Mouse (Mus musculus): ENCODE results near the gene Rras2. TPM values are rescaled to one million over a fixed set of nuclear protein-coding genes. Genes with fewer than 3 reads are reported as not detected.
A peak's percentile ranks its signal among the peaks of the same experiment; 100 is the strongest.

Gene Rras2
- polyA plus RNA-seq, 1 experiment from 2014 or later: 24.5 TPM

- Histone ChIP-seq H3K27ac (ENCODE audit: low read depth, low read length) (peak overlapping the region; percentile 96), H3K27me3 (replicated peaks; ENCODE audit: control insufficient read depth, insufficient read depth, low read length) (no peaks in the 10 kb centered on the region), H3K36me3 (ENCODE audit: control insufficient read depth, insufficient read depth) (no peaks in the 10 kb centered on the region), H3K4me3 (ENCODE audit: low read depth, low read length) (peak overlapping the region; percentile 91), H3K9me3 (ENCODE audit: control insufficient read depth) (no peaks in the 10 kb centered on the region), H3K4me2 (replicated peaks; ENCODE audit: low read depth) (peak overlapping the region; percentile 82), H3K9ac (ENCODE audit: low read depth, low read length) (peak overlapping the region; percentile 89), H3K4me1 (replicated peaks; ENCODE audit: control insufficient read depth, insufficient read depth, low read length) (peaks cover 4% of the 10 kb centered on the region; the same call in 1 of the 2 replicates)
- under 1% methylated on average over 59 of the region's 74 CpGs for WGBS
- ATAC-seq: peak; percentile 84
- peak; percentile 43 for TF ChIP-seq CTCF (IDR thresholded peaks at IDR 0.05; ENCODE audit: low read depth)
Observed at GRCm38 (mm10) chr7:114116711-114117351, 750 bp downstream of the Rras2 start.

- no peak for ATAC-seq
- Histone ChIP-seq H3K36me3 (ENCODE audit: control insufficient read depth, insufficient read depth) (no peaks in the 10 kb centered on the region), H3K4me2 (replicated peaks; ENCODE audit: low read depth) (peak overlapping the region; percentile 82), H3K4me3 (ENCODE audit: low read depth, low read length) (peak overlapping the region; percentile 91), H3K27ac (ENCODE audit: low read depth, low read length) (no peak overlapping the region), H3K4me1 (replicated peaks; ENCODE audit: control insufficient read depth, insufficient read depth, low read length) (peaks cover 4% of the 10 kb centered on the region; the same call in 1 of the 2 replicates), H3K9me3 (ENCODE audit: control insufficient read depth) (no peaks in the 10 kb centered on the region), H3K27me3 (replicated peaks; ENCODE audit: control insufficient read depth, insufficient read depth, low read length) (no peaks in the 10 kb centered on the region), H3K9ac (ENCODE audit: low read depth, low read length) (no peak overlapping the region)
- TF ChIP-seq CTCF (IDR thresholded peaks at IDR 0.05; ENCODE audit: low read depth): no peak
- WGBS: 23% methylated on average over 9 of the region's 9 CpGs
Observed at GRCm38 (mm10) chr7:114115961-114116360, 1.6 kb downstream of the Rras2 start.

GRCm38 (mm10) chr7:114114976-114115375, 2.6 kb downstream of the Rras2 start:
- H3K4me1 ChIP-seq (replicated peaks; ENCODE audit: control insufficient read depth, insufficient read depth, low read length): peaks cover 4% of the 10 kb centered on the region; the same call in 1 of the 2 replicates
- no peaks in the 10 kb centered on the region for H3K9me3 ChIP-seq (ENCODE audit: control insufficient read depth)
- H3K27me3 ChIP-seq (replicated peaks; ENCODE audit: control insufficient read depth, insufficient read depth, low read length): no peaks in the 10 kb centered on the region
- no peaks in the 10 kb centered on the region for H3K36me3 ChIP-seq (ENCODE audit: control insufficient read depth, insufficient read depth)
- WGBS: 63% methylated on average over 3 of the region's 3 CpGs
- no peak for TF ChIP-seq CTCF (IDR thresholded peaks at IDR 0.05; ENCODE audit: low read depth)
- H3K27ac ChIP-seq (ENCODE audit: low read depth, low read length): no peak overlapping the region
- no peak overlapping the region for H3K9ac ChIP-seq (ENCODE audit: low read depth, low read length)
- H3K4me2 ChIP-seq (replicated peaks; ENCODE audit: low read depth): peak overlapping the region; percentile 82
- no peak overlapping the region for H3K4me3 ChIP-seq (ENCODE audit: low read depth, low read length)
- ATAC-seq: no peak

- Histone ChIP-seq H3K4me2 (replicated peaks; ENCODE audit: low read depth) (no peak overlapping the region), H3K27ac (ENCODE audit: low read depth, low read length) (no peak overlapping the region), H3K9me3 (ENCODE audit: control insufficient read depth) (no peaks in the 10 kb centered on the region), H3K9ac (ENCODE audit: low read depth, low read length) (no peak overlapping the region), H3K4me1 (replicated peaks; ENCODE audit: control insufficient read depth, insufficient read depth, low read length) (peaks cover 8% of the 10 kb centered on the region; the same call in 1 of the 2 replicates), H3K36me3 (ENCODE audit: control insufficient read depth, insufficient read depth) (no peaks in the 10 kb centered on the region), H3K4me3 (ENCODE audit: low read depth, low read length) (no peak overlapping the region), H3K27me3 (replicated peaks; ENCODE audit: control insufficient read depth, insufficient read depth, low read length) (no peaks in the 10 kb centered on the region)
- ATAC-seq: no peak
- WGBS: 95% methylated on average over 2 of the region's 2 CpGs
- no peak for TF ChIP-seq CTCF (IDR thresholded peaks at IDR 0.05; ENCODE audit: low read depth)
Observed at GRCm38 (mm10) chr7:114114284-114114683, 3.3 kb downstream of the Rras2 start.

GRCm38 (mm10) chr7:114110500-114110899, 7.1 kb downstream of the Rras2 start:
- Histone ChIP-seq H3K4me2 (replicated peaks; ENCODE audit: low read depth) (no peak overlapping the region), H3K4me1 (replicated peaks; ENCODE audit: control insufficient read depth, insufficient read depth, low read length) (peaks cover 8% of the 10 kb centered on the region; the same call in 1 of the 2 replicates), H3K27me3 (replicated peaks; ENCODE audit: control insufficient read depth, insufficient read depth, low read length) (no peaks in the 10 kb centered on the region), H3K36me3 (ENCODE audit: control insufficient read depth, insufficient read depth) (no peaks in the 10 kb centered on the region), H3K9ac (ENCODE audit: low read depth, low read length) (no peak overlapping the region), H3K4me3 (ENCODE audit: low read depth, low read length) (no peak overlapping the region), H3K27ac (ENCODE audit: low read depth, low read length) (no peak overlapping the region), H3K9me3 (ENCODE audit: control insufficient read depth) (no peaks in the 10 kb centered on the region)
- no peak for ATAC-seq
- 36% methylated on average over 2 of the region's 2 CpGs for WGBS
- no peak for TF ChIP-seq CTCF (IDR thresholded peaks at IDR 0.05; ENCODE audit: low read depth)

GRCm38 (mm10) chr7:114105886-114106285, 11.7 kb downstream of the Rras2 start:
- Histone ChIP-seq H3K9ac (ENCODE audit: low read depth, low read length) (no peak overlapping the region), H3K4me1 (replicated peaks; ENCODE audit: control insufficient read depth, insufficient read depth, low read length) (0 out of 2 replicates have a peak, but pooled peaks cover 4% of the 10 kb centered on the region), H3K4me2 (replicated peaks; ENCODE audit: low read depth) (no peak overlapping the region), H3K9me3 (ENCODE audit: control insufficient read depth) (no peaks in the 10 kb centered on the region), H3K27ac (ENCODE audit: low read depth, low read length) (no peak overlapping the region), H3K27me3 (replicated peaks; ENCODE audit: control insufficient read depth, insufficient read depth, low read length) (no peaks in the 10 kb centered on the region), H3K36me3 (ENCODE audit: control insufficient read depth, insufficient read depth) (no peaks in the 10 kb centered on the region), H3K4me3 (ENCODE audit: low read depth, low read length) (no peak overlapping the region)
- no peak for ATAC-seq
- WGBS: 82% methylated on average over 8 of the region's 8 CpGs
- no peak for TF ChIP-seq CTCF (IDR thresholded peaks at IDR 0.05; ENCODE audit: low read depth)
